ENCODE assay signal across 8 mouse cellular contexts in genomic region chr2:124298351-124298750, GRCm38 (mm10).
DNase-seq lines count a peak whose midpoint lies in the region; ATAC-seq lines count a peak whose summit lies in the region.

No protein-coding gene starts in this region.

- DNase-seq in adrenal gland, postnatal 14 days: peak; percentile 6
- no peak for DNase-seq in adrenal gland, adult 18-20 months (ENCODE audit: low spot score in 2 of 2)
- DNase-seq in 3T3-L1 (ENCODE audit: low read depth, low spot score): peak; percentile 53
- DNase-seq in cerebellum, postnatal 14 days: peak; percentile 75 to 80
- DNase-seq in layer of hippocampus, postnatal 10 days (ENCODE audit: low spot score in 2 of 2): peak; percentile 16 to 31
- no peak for DNase-seq in B cell, adult 2 months
- DNase-seq in left cerebral cortex, adult 11 months (ENCODE audit: low spot score): no peak

- ATAC-seq in inflammation-experienced regulatory T-cells, adult 6 months: no peak

Comparison
In these comparisons a context has a peak if more than half of its experiments do, and no peak if none do; other contexts are left out.
1. DNase-seq: peak in adrenal gland, postnatal 14 days (single experiment), 3T3-L1 (single experiment), cerebellum, postnatal 14 days (2 of 2) and layer of hippocampus, postnatal 10 days (2 of 2); none in adrenal gland, adult 18-20 months (0 of 2), B cell, adult 2 months (0 of 2) and left cerebral cortex, adult 11 months (single experiment).